Mouse (Mus musculus) small intestine, adult 2 months (tissue): ENCODE measurements around the gene Surf1. TPM values are rescaled to one million over a fixed set of nuclear protein-coding genes. Genes with fewer than 3 reads are reported as not detected.

Source experiments
- H3K27ac ChIP-seq: fragments of 200-500 bp; 2 replicates; pipeline ENCODE4 v1.5.1; 2012; ENCODE audit warnings: low read depth, low read length, control low read depth, inconsistent platforms; ENCODE audit not compliant: insufficient read depth
- H3K27me3 ChIP-seq: fragments of 200-500 bp; 2 replicates; pipeline ENCODE4 v1.6.1; 2012; ENCODE audit warnings: mild to moderate bottlenecking, moderate library complexity, low read length, inconsistent platforms; ENCODE audit not compliant: control insufficient read depth, insufficient read depth
- H3K36me3 ChIP-seq: fragments of 200-500 bp; 2 replicates; pipeline ENCODE4 v1.6.1; 2012; ENCODE audit warnings: mild to moderate bottlenecking, low read length, control low read depth, inconsistent platforms; ENCODE audit not compliant: control insufficient read depth, insufficient read depth
- H3K4me1 ChIP-seq: fragments of 200-500 bp; 2 replicates; pipeline ENCODE4 v1.6.1; 2012; ENCODE audit warnings: low read length, inconsistent platforms, mixed read lengths; ENCODE audit not compliant: control insufficient read depth, insufficient read depth, insufficient read length
- H3K4me3 ChIP-seq: fragments of 200-500 bp; 2 replicates; pipeline ENCODE4 v1.5.1; 2012; ENCODE audit warnings: low read depth, mild to moderate bottlenecking, control low read depth, inconsistent platforms, low read length, moderate library complexity
- CTCF ChIP-seq: fragments of 200-500 bp; IDR thresholded peaks from 2 replicates; pipeline ENCODE4 v1.5.1; 2012; ENCODE audit warnings: low read depth, mild to moderate bottlenecking, control low read depth, inconsistent platforms, low read length, moderate library complexity, mixed read lengths; ENCODE audit not compliant: insufficient replicate concordance, insufficient read length; ENCODE audit errors: extremely low read depth
- POLR2A ChIP-seq: fragments of 200-500 bp; IDR thresholded peaks from 2 replicates; pipeline ENCODE4 v1.6.1; 2012; ENCODE audit warnings: low read depth, mild to moderate bottlenecking, control low read depth, inconsistent platforms, low read length, moderate library complexity
- WGBS: fragments of 180-500 bp; shearing (Covaris S2); methylation state at CpG from one replicate; pipeline ENCODE4 v1.1.7; 2018; 5-methylcytosine and 5-hydroxymethylcytosine counted together
- polyA plus RNA-seq: library from polyadenylated mRNA; depleted of rRNA; stranded (reverse); fragments of >200 nt; gene quantifications from 2 replicates; pipeline ENCODE4 v1.2.3, GENCODE M21; 2012; rRNA removed

Gene Surf1
- polyA plus RNA-seq, 1 experiment, result 35.7 TPM

- H3K4me3 ChIP-seq, result no peak overlapping the region
- H3K27me3 ChIP-seq, result peaks cover 2% of the 10 kb centered on the region; the same call in 1 of the 2 replicates
- no peak overlapping the region for H3K27ac ChIP-seq
- no peak for TF ChIP-seq POLR2A
- TF ChIP-seq CTCF, result no peak
- WGBS, result 44% methylated on average over 6 of the region's 6 CpGs
- H3K4me1 ChIP-seq, result no peaks in the 10 kb centered on the region
- H3K36me3 ChIP-seq, result no peaks in the 10 kb centered on the region
Observed at GRCm38 (mm10) chr2:26870666-26871065, 45.7 kb downstream of the Surf1 start.

DNA sequence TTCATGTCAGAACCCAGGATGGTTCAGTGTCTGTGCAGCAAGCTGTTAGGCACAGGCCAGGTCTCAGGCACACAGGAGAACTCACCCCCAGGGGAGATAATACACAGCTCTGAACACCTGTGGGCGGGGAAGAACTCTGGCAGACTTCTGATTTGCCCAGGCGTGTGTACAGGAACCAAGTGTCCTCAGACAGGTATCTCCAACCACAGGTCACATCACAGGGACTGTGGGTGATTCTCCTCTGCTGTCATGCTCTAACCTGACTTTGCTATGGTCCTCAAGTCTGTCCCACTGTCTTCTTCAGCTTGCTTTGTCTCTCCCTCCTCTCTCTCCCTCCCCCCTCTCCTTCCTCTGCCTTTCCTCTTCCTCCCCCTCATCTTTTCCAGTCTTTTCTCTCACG is 51.5 kb downstream of the Surf1 start, which contains the start of gene Abo:
Abo (minus strand) TSS at position 101 of the 400 bp plus-strand sequence.
- WGBS, result 36% methylated on average over 3 of the region's 3 CpGs

More for the DNA sequence above, 51.5 kb downstream of the Surf1 start, which contains the start of gene Abo:
- Histone ChIP-seq H3K4me1 (no peaks in the 10 kb centered on the region), H3K4me3 (no peak within 1 kb of the TSS), H3K27me3 (no peaks in the 10 kb centered on the region), H3K36me3 (no peaks in the 10 kb centered on the region), H3K27ac (no peak within 1 kb of the TSS)
- TF ChIP-seq POLR2A (no peak), CTCF (no peak)

Other genes starting within 250 kb of the Surf1 start
- gene Lcn4, start 245.2 kb downstream of the Surf1 start, polyA plus RNA-seq, result not detected in 2 replicates
- gene Abo, start 51.6 kb downstream of the Surf1 start, polyA plus RNA-seq, result 0.29 TPM in 1 of 2 replicates, not detected in the other
- gene Surf6, start 13.7 kb downstream of the Surf1 start, polyA plus RNA-seq, result 2.8 and 3.4 TPM in 2 replicates
- gene Med22, start 5.9 kb downstream of the Surf1 start, polyA plus RNA-seq, result 9.9 and 16.6 TPM in 2 replicates
- 504 and 639 TPM in 2 replicates for gene Rpl7a, start 5.8 kb downstream of the Surf1 start, polyA plus RNA-seq
- gene Surf2, start 163 bp downstream of the Surf1 start, polyA plus RNA-seq, result 8.7 and 11.3 TPM in 2 replicates
- 382 and 644 TPM in 2 replicates for gene Surf4, start 17.4 kb upstream of the Surf1 start, polyA plus RNA-seq
- gene Stkld1, start 17.5 kb upstream of the Surf1 start, polyA plus RNA-seq, result 0.13 and 0.19 TPM in 2 replicates
- gene Rexo4, start 47.9 kb upstream of the Surf1 start, polyA plus RNA-seq, result 11.3 and 14.7 TPM in 2 replicates
- 0.94 and 1.1 TPM in 2 replicates for gene Adamts13, start 56.9 kb upstream of the Surf1 start, polyA plus RNA-seq
- gene Cacfd1, start 93.4 kb upstream of the Surf1 start, polyA plus RNA-seq, result 39.5 and 49.1 TPM in 2 replicates
- 6.1 and 6.7 TPM in 2 replicates for gene Slc2a6, start 111.5 kb upstream of the Surf1 start, polyA plus RNA-seq
- gene Mymk, start 155.6 kb upstream of the Surf1 start, polyA plus RNA-seq, result 0.18 TPM in 1 of 2 replicates, not detected in the other
- 1.5 and 1.9 TPM in 2 replicates for gene Adamtsl2, start 162.8 kb upstream of the Surf1 start, polyA plus RNA-seq
- 0.08 TPM in 2 replicates for gene Fam163b, start 226.0 kb upstream of the Surf1 start, polyA plus RNA-seq
- 0.04 and 4.0 TPM in 2 replicates for gene Dbh, start 248.7 kb upstream of the Surf1 start, polyA plus RNA-seq